Mouse (Mus musculus) C2C12 (cell line): ENCODE data around the gene Rpl36a-ps1.

Source experiments
- CTCF ChIP-seq: IDR thresholded peaks from one replicate; pipeline ENCODE4 v1.5.1; 2011; ENCODE audit not compliant: control insufficient read depth, insufficient read depth, insufficient read length
- MAX ChIP-seq: IDR thresholded peaks from one replicate; pipeline ENCODE4 v1.6.1; 2011; ENCODE audit warnings: mild to moderate bottlenecking, control low read depth

- TF ChIP-seq CTCF (no peak), MAX (no peak)
These were observed 41.9 kb upstream of the Rpl36a-ps1 start for GRCm38 (mm10) chr14:99036039-99036438.
